Mouse (Mus musculus) neural tube, embryonic 14.5 days (tissue): ENCODE data around the gene Pcp4l1. TPM values are rescaled to one million over a fixed set of nuclear protein-coding genes. Genes with fewer than 3 reads are reported as not detected.

Experiments
- ATAC-seq: fragments of 200-750 bp; cut with Nextera tagmentation; 2 replicates; pipeline ENCODE4 v1.8.0; 2017; ENCODE audit warnings: low read depth, mild to moderate bottlenecking, moderate TSS enrichment, moderate library complexity
- H3K27ac ChIP-seq: fragments of 300-500 bp; sonication (generic); 2 replicates; pipeline ENCODE4 v1.5.1; 2014; ENCODE audit warnings: low read depth, mild to moderate bottlenecking, control low read depth, low read length, moderate library complexity, mixed read lengths
- H3K27me3 ChIP-seq: fragments of 300-500 bp; sonication (generic); 2 replicates; pipeline ENCODE4 v1.6.1; 2014; ENCODE audit warnings: low read length; ENCODE audit not compliant: control insufficient read depth, insufficient read depth
- H3K36me3 ChIP-seq: fragments of 300-500 bp; sonication (generic); 2 replicates; pipeline ENCODE4 v1.6.1; 2014; ENCODE audit warnings: low read length, mixed read lengths; ENCODE audit not compliant: control insufficient read depth, insufficient read depth
- H3K4me1 ChIP-seq: fragments of 300-500 bp; sonication (generic); 2 replicates; pipeline ENCODE4 v1.6.1; 2014; ENCODE audit warnings: low read length; ENCODE audit not compliant: control insufficient read depth, insufficient read depth
- H3K4me2 ChIP-seq: fragments of 300-500 bp; sonication (generic); 2 replicates; pipeline ENCODE4 v1.6.1; 2014; ENCODE audit warnings: mild to moderate bottlenecking, low read depth, low read length, control low read depth
- H3K4me3 ChIP-seq: fragments of 300-500 bp; sonication (generic); 2 replicates; pipeline ENCODE4 v1.5.1; 2014; ENCODE audit warnings: low read depth, low read length, control low read depth, mixed read lengths
- H3K9ac ChIP-seq: fragments of 300-500 bp; sonication (generic); replicated peaks from 2 replicates; pipeline ENCODE4 v1.6.1; 2014; ENCODE audit warnings: low read depth, mild to moderate bottlenecking, control low read depth, low read length, mixed read lengths
- H3K9me3 ChIP-seq: fragments of 300-500 bp; sonication (generic); 2 replicates; pipeline ENCODE4 v1.6.1; 2016; ENCODE audit warnings: low read length; ENCODE audit not compliant: control insufficient read depth
- WGBS: fragments of 180-500 bp; shearing (Covaris S2); extraction: QIAGEN DNeasy Blood & Tissue Kit; methylation state at CpG from one replicate; pipeline ENCODE4 v1.1.7; 2014; 5-methylcytosine and 5-hydroxymethylcytosine counted together
- polyA plus RNA-seq: library from polyadenylated mRNA; unstranded; fragments of >200 nt; fragmentation: Nextera tagmentation; extraction: Ambion mirVana; gene quantifications from 2 replicates; pipeline ENCODE4 v1.2.1, GENCODE M21; 2014

Pcp4l1 gene
- polyA plus RNA-seq, 1 experiment from 2014 or later = 41.6 TPM

DNA sequence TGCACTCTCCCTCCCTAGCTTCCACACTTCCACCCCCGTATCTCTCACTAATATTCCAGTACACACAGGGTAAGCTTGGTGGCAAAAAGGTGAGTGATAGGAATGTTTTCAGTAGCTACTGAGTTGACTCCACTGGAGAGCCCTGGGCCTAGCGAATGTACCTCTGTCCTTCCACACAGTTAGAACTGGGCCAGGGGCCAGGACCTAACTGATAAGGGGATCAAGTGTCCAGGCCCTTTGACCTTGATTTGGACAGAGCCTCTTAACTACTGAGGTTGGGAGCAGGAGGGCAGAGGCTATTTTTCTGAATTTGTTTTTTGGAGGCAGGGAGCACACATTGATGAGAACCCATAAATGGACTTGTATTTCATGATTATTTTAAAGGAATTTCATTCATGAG is 27.7 kb upstream of the Pcp4l1 start:
- Histone ChIP-seq H3K9ac (no peak overlapping the region), H3K4me2 (no peak overlapping the region), H3K4me1 (peaks cover 11% of the 10 kb centered on the region), H3K9me3 (no peaks in the 10 kb centered on the region), H3K27ac (no peak overlapping the region), H3K36me3 (peaks cover 6% of the 10 kb centered on the region; the same call in 1 of the 2 replicates), H3K4me3 (no peak overlapping the region), H3K27me3 (no peaks in the 10 kb centered on the region)
- 96% methylated on average over 2 of the region's 2 CpGs for WGBS
- ATAC-seq = no peak

DNA sequence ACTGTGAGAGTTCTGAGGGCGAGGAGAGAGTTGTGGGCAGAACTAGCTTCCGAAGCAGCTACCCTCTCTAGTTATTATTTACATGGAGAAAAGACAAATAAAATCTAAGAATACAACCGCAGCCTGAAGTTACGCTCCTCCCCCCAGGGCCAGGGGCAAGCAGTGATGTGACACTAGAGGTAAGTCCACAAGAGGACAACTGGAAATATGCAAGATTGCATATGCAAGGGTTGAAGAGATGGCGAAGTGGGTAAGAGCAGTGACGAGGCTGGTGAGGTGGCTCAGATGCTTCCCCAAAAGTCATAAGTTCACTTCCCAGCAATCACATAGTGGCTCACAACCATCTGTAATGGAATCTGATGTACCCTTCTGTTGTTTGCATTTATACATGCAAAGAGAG is 27.1 kb upstream of the Pcp4l1 start:
- H3K4me3 ChIP-seq = no peak overlapping the region
- no peak for ATAC-seq
- peaks cover 11% of the 10 kb centered on the region for H3K4me1 ChIP-seq
- H3K27ac ChIP-seq = peak overlapping the region; percentile 11; the same call in 1 of the 2 replicates
- H3K9me3 ChIP-seq = no peaks in the 10 kb centered on the region
- no peaks in the 10 kb centered on the region for H3K27me3 ChIP-seq
- no peak overlapping the region for H3K9ac ChIP-seq
- 85% methylated on average over 6 of the region's 6 CpGs for WGBS
- peaks cover 9% of the 10 kb centered on the region; the same call in 1 of the 2 replicates for H3K36me3 ChIP-seq
- H3K4me2 ChIP-seq = peak overlapping the region; percentile 89; the same call in 1 of the 2 replicates

- peak within 1 kb of the TSS; percentile 11; the same call in 1 of the 2 replicates for H3K27ac ChIP-seq
- peak within 1 kb of the TSS; percentile 66 for H3K4me3 ChIP-seq
- 3% methylated on average over 28 of the region's 28 CpGs for WGBS
- ATAC-seq = peak; percentile 97
- peak within 1 kb of the TSS; percentile 66 for H3K9ac ChIP-seq
- peaks cover 9% of the 10 kb centered on the region; the same call in 1 of the 2 replicates for H3K36me3 ChIP-seq
- no peaks in the 10 kb centered on the region for H3K9me3 ChIP-seq
- peaks cover 11% of the 10 kb centered on the region for H3K4me1 ChIP-seq
- peak within 1 kb of the TSS; percentile 89 for H3K4me2 ChIP-seq
- no peaks in the 10 kb centered on the region for H3K27me3 ChIP-seq
Measured at GRCm38 (mm10) chr1:171222238-171223155, 26.4 kb upstream of the Pcp4l1 start, which contains the start of gene Tomm40l. TSS of gene Tomm40l (minus strand) at chr1:171222514.

GRCm38 (mm10) chr1:171221281-171222193 is 25.5 kb upstream of the Pcp4l1 start:
- Histone ChIP-seq H3K9me3 (no peaks in the 10 kb centered on the region), H3K4me3 (peak overlapping the region; percentile 66), H3K9ac (peak overlapping the region; percentile 66), H3K4me2 (peak overlapping the region; percentile 89), H3K27ac (peak overlapping the region; percentile 11; the same call in 1 of the 2 replicates), H3K36me3 (peaks cover 9% of the 10 kb centered on the region; the same call in 1 of the 2 replicates), H3K4me1 (peaks cover 11% of the 10 kb centered on the region), H3K27me3 (no peaks in the 10 kb centered on the region)
- WGBS = 5% methylated on average over 22 of the region's 22 CpGs
- no peak; the same call in 1 of the 2 replicates for ATAC-seq

DNA sequence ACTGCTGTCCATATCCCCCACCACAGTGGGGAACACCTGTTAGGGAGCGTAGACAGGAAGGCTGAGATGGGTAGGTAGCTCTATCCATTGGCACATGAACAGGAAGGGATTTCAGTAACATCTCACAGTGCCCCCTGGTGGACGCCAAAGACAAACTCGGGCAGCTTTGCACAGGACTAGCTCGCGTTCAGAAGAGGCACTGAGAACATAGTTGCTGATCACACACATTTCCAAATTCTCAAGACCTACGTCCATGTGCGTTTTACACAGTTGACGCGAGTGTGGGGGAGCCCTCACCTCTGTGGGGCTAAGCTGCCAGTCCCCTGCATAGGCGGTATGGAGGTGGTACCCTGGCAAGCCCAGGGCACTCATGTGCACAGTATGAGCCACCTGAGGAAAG is 24.8 kb upstream of the Pcp4l1 start:
- H3K27ac ChIP-seq = no peak overlapping the region
- peak overlapping the region; percentile 66 for H3K4me3 ChIP-seq
- peaks cover 9% of the 10 kb centered on the region; the same call in 1 of the 2 replicates for H3K36me3 ChIP-seq
- H3K4me1 ChIP-seq = peaks cover 11% of the 10 kb centered on the region
- H3K4me2 ChIP-seq = peak overlapping the region; percentile 89
- H3K9ac ChIP-seq = no peak overlapping the region
- no peaks in the 10 kb centered on the region for H3K27me3 ChIP-seq
- ATAC-seq = peak; percentile 32; the same call in 1 of the 2 replicates
- 4% methylated on average over 10 of the region's 10 CpGs for WGBS
- H3K9me3 ChIP-seq = no peaks in the 10 kb centered on the region

DNA sequence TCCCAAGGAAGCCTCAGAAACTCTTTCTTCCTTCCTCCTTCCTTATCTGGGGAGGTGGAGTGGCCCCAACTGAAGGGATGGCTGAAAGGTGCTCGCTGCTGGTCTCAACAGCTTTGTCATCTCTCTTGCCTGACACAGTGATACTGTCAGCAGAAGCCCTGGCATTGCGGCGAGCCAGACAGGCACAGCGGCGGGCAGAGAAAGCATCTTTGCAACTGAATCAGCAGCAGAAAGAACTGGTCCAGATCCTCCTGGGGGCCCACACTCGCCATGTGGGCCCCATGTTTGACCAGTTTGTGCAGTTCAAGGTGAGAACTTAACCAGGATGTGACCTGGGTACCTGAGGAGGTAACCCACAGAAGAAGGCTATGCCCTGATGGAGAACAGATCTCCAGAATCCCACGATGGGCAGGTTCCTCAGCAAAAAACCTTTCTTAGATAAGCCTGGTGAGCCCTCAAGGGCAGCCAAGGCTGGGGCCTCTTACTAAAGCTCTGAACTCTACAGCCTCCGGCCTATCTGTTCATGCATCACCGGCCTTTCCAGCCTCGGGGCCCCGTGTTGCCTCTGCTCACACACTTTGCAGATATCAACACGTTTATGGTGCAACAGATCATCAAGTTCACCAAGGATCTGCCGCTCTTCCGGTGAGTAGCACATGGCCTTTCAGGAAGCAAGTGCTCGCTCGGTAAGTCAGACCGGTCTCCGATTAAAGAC is 20.3 kb upstream of the Pcp4l1 start:
- Histone ChIP-seq H3K4me3 (no peak overlapping the region), H3K9ac (no peak overlapping the region), H3K9me3 (no peaks in the 10 kb centered on the region), H3K4me2 (no peak overlapping the region), H3K36me3 (peaks cover 9% of the 10 kb centered on the region; the same call in 1 of the 2 replicates), H3K27me3 (no peaks in the 10 kb centered on the region), H3K27ac (no peak overlapping the region), H3K4me1 (peaks cover 7% of the 10 kb centered on the region)
- ATAC-seq = no peak
- WGBS = 92% methylated on average over 18 of the region's 18 CpGs

DNA sequence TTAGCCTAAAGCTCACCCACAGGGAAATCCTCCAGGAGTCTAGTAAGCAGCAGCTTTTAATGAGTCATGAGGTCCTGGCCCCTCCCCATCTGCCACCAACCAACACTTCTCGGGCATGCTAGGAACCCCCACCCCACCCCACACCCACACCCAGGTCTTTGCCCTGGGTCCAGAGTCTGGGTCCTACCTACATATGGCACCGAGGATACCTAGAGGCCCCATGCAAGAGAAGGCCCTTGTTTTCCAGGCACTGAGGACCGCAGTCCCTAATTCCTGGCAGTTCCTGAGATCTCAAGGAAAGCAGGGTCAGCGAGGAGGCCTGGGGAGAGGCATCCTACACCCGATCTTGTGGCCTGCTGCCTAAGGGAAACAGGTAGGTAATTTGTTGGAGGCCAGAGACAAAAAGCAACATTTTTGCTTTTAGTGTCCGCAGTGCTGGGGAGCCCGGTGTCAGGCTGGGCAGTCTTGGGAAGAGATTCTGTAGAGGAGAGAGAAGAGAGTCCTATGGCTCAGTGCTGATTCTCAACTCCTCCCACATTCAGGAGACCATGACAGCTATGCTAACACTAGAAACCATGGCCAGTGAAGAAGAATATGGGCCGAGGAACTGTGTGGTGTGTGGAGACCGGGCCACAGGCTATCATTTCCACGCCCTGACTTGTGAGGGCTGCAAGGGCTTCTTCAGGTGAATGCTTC is 17.9 kb upstream of the Pcp4l1 start, which contains the start of gene Nr1i3:
TSS of gene Nr1i3 (plus strand) at position 170 of the 696 bp plus-strand sequence.
- 78% methylated on average over 10 of the region's 10 CpGs for WGBS
- 0 out of 2 replicates have a peak, but pooled peaks cover 3% of the 10 kb centered on the region for H3K36me3 ChIP-seq
- ATAC-seq = no peak
- H3K4me3 ChIP-seq = no peak within 1 kb of the TSS
- H3K27me3 ChIP-seq = no peaks in the 10 kb centered on the region
- no peaks in the 10 kb centered on the region for H3K4me1 ChIP-seq
- H3K9me3 ChIP-seq = no peaks in the 10 kb centered on the region
- no peak within 1 kb of the TSS for H3K27ac ChIP-seq
- no peak within 1 kb of the TSS for H3K9ac ChIP-seq
- no peak within 1 kb of the TSS for H3K4me2 ChIP-seq

DNA sequence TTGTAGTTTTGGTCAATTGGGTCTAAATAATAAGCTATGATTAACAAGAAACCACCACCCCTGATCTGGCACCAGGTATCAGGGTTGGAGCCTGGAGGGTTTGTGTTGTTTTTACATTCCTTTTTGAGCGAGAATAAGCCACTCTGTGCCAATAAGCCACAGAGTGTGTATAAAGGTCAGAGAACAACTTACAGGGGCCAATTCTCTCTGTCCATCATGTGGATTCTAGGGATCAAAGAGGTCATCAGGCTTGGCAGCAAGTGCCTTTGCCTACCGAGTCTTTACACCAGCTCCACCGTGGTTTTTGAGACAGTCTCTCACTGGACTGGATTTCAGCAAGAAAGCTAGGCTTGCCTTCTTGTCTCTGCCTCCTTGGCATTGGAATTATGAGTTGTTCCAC is 16.8 kb upstream of the Pcp4l1 start:
- H3K4me2 ChIP-seq = no peak overlapping the region
- 67% methylated on average over 3 of the region's 3 CpGs for WGBS
- H3K9ac ChIP-seq = no peak overlapping the region
- no peaks in the 10 kb centered on the region for H3K36me3 ChIP-seq
- no peaks in the 10 kb centered on the region for H3K9me3 ChIP-seq
- no peak overlapping the region for H3K4me3 ChIP-seq
- no peak overlapping the region for H3K27ac ChIP-seq
- ATAC-seq = no peak
- H3K4me1 ChIP-seq = no peaks in the 10 kb centered on the region
- no peaks in the 10 kb centered on the region for H3K27me3 ChIP-seq
